Mouse (Mus musculus) myocyte (in vitro differentiated cells): ENCODE measurements around the gene Tex22.

Experiments
- MAX ChIP-seq: IDR thresholded peaks from one replicate; pipeline ENCODE4 v1.6.1; 2011; ENCODE audit warnings: low read depth, mild to moderate bottlenecking, control low read depth
- MYOD1 ChIP-seq, 3 experiments: IDR thresholded peaks; one replicate each; pipeline ENCODE4 v1.6.1; 2011; ENCODE audit warnings: control low read depth in 2 of 3, low read depth in 2 of 3, mild to moderate bottlenecking in 2 of 3, moderate library complexity in 1 of 3; ENCODE audit not compliant: insufficient read length in 2 of 3, control insufficient read depth in 1 of 3
- MYOG ChIP-seq, 3 experiments: IDR thresholded peaks; one replicate each; pipeline ENCODE4 v1.6.1; 2011; ENCODE audit warnings: control low read depth in 2 of 3, low read depth in 2 of 3, mild to moderate bottlenecking in 2 of 3; ENCODE audit not compliant: insufficient read length in 2 of 3, control insufficient read depth in 1 of 3, insufficient read depth in 1 of 3
- POLR2A ChIP-seq: IDR thresholded peaks from one replicate; pipeline ENCODE4 v1.6.1; 2011; ENCODE audit warnings: low read depth, mild to moderate bottlenecking, control low read depth, moderate library complexity; ENCODE audit not compliant: insufficient read length
- POLR2AphosphoS2 ChIP-seq: IDR thresholded peaks from one replicate; pipeline ENCODE4 v1.6.1; 2011; ENCODE audit warnings: low read depth, control low read depth; ENCODE audit not compliant: insufficient read length
- SRF ChIP-seq: IDR thresholded peaks from one replicate; pipeline ENCODE4 v1.6.1; 2011; ENCODE audit warnings: low read depth; ENCODE audit not compliant: control insufficient read depth, insufficient read length
- TCF12 ChIP-seq: IDR thresholded peaks from one replicate; pipeline ENCODE4 v1.6.1; 2011; ENCODE audit warnings: mild to moderate bottlenecking, control low read depth; ENCODE audit not compliant: poor library complexity, insufficient read depth, severe bottlenecking
- TCF3 ChIP-seq: IDR thresholded peaks from one replicate; pipeline ENCODE4 v1.6.1; 2011; ENCODE audit warnings: low read depth, control low read depth; ENCODE audit not compliant: insufficient read length
- USF1 ChIP-seq: IDR thresholded peaks from one replicate; pipeline ENCODE4 v1.6.1; 2011; ENCODE audit warnings: low read depth, mild to moderate bottlenecking, control low read depth, moderate library complexity

DNA sequence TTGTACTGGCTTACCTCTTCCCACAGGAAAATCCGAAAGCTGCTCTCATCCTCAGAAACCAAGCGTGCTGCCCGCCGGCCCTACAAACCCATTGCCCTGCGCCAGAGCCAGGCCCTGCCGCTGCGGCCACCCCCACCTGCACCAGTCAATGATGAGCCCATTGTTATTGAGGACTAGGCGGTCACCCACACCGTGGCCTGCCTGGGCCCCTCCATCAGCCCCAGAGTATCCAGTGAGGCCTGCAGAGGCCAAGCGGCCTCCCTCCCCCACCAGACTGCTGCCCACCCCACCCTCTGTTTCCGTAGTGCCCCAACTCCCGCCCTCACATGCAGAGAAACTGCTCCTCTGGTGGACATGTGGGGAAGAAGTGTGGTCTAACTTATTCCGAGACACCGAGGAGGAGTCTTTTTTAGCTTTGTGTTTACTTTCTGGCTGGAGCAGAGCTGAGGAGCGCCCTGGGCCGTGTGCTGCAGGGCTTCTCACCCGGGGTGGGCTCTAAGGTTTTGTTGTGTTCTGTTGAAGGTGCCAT, 62.3 kb downstream of the Tex22 start:
- TF ChIP-seq USF1 (no peak), SRF (no peak), POLR2AphosphoS2 (no peak), POLR2A (no peak), MYOG (IDR thresholded peaks at IDR 0.05; ENCODE audit: control insufficient read depth in 1 of 3, insufficient read depth in 1 of 3, insufficient read length in 2 of 3, low read depth in 2 of 3) (no peak), MYOD1 (IDR thresholded peaks at IDR 0.05; ENCODE audit: control insufficient read depth in 1 of 3, insufficient read length in 2 of 3, low read depth in 2 of 3) (no peak), TCF12 (no peak), MAX (no peak), TCF3 (no peak)
